Mouse (Mus musculus) embryonic facial prominence, embryonic 14.5 days (tissue): ENCODE data around the gene Mif4gd. TPM values are rescaled to one million over a fixed set of nuclear protein-coding genes. Genes with fewer than 3 reads are reported as not detected.

Experiments used
- ATAC-seq: fragments of 200-750 bp; cut with Nextera tagmentation; 2 replicates; pipeline ENCODE4 v1.8.0; 2017; ENCODE audit warnings: low read depth, moderate number of reproducible peaks, moderate TSS enrichment
- DNase-seq: peaks from one replicate; pipeline ENCODE4 v3.0.0-alpha.2; 2015; ENCODE audit warnings: low spot score
- H3K27ac ChIP-seq: fragments of 300-500 bp; sonication (generic); replicated peaks from 2 replicates; pipeline ENCODE4 v1.5.1; 2014; ENCODE audit warnings: low read depth, mild to moderate bottlenecking, low read length, moderate library complexity
- H3K27me3 ChIP-seq: fragments of 300-500 bp; sonication (generic); replicated peaks from 2 replicates; pipeline ENCODE4 v1.6.1; 2014; ENCODE audit warnings: low read length; ENCODE audit not compliant: control insufficient read depth, insufficient read depth
- H3K36me3 ChIP-seq: fragments of 300-500 bp; sonication (generic); 2 replicates; pipeline ENCODE4 v1.6.1; 2014; ENCODE audit warnings: low read length, mixed read lengths; ENCODE audit not compliant: control insufficient read depth, insufficient read depth
- H3K4me1 ChIP-seq: fragments of 300-500 bp; sonication (generic); 2 replicates; pipeline ENCODE4 v1.6.1; 2014; ENCODE audit warnings: antibody characterized with exemption, low read length; ENCODE audit not compliant: control insufficient read depth, insufficient read depth
- H3K4me2 ChIP-seq: fragments of 300-500 bp; sonication (generic); 2 replicates; pipeline ENCODE4 v1.6.1; 2014; ENCODE audit warnings: low read depth, mild to moderate bottlenecking, low read length, moderate library complexity, mixed read lengths
- H3K4me3 ChIP-seq: fragments of 300-500 bp; sonication (generic); 2 replicates; pipeline ENCODE4 v1.5.1; 2014; ENCODE audit warnings: low read depth, mild to moderate bottlenecking, low read length
- H3K9ac ChIP-seq: fragments of 300-500 bp; sonication (generic); 2 replicates; pipeline ENCODE4 v1.6.1; 2014; ENCODE audit warnings: low read depth, mild to moderate bottlenecking, low read length, moderate library complexity, mixed read lengths
- H3K9me3 ChIP-seq: fragments of 300-500 bp; sonication (generic); 2 replicates; pipeline ENCODE4 v1.6.1; 2016; ENCODE audit warnings: low read length; ENCODE audit not compliant: control insufficient read depth
- WGBS: fragments of 180-500 bp; shearing (Covaris S2); extraction: QIAGEN DNeasy Blood & Tissue Kit; methylation state at CpG from one replicate; pipeline ENCODE4 v1.1.7; 2014; 5-methylcytosine and 5-hydroxymethylcytosine counted together
- polyA plus RNA-seq: library from polyadenylated mRNA; unstranded; fragments of >200 nt; fragmentation: Nextera tagmentation; extraction: Ambion mirVana; gene quantifications from 2 replicates; pipeline ENCODE4 v1.2.1, GENCODE M21; 2014

Mif4gd gene
- polyA plus RNA-seq, 1 experiment from 2014 or later = 28.5 TPM

DNA sequence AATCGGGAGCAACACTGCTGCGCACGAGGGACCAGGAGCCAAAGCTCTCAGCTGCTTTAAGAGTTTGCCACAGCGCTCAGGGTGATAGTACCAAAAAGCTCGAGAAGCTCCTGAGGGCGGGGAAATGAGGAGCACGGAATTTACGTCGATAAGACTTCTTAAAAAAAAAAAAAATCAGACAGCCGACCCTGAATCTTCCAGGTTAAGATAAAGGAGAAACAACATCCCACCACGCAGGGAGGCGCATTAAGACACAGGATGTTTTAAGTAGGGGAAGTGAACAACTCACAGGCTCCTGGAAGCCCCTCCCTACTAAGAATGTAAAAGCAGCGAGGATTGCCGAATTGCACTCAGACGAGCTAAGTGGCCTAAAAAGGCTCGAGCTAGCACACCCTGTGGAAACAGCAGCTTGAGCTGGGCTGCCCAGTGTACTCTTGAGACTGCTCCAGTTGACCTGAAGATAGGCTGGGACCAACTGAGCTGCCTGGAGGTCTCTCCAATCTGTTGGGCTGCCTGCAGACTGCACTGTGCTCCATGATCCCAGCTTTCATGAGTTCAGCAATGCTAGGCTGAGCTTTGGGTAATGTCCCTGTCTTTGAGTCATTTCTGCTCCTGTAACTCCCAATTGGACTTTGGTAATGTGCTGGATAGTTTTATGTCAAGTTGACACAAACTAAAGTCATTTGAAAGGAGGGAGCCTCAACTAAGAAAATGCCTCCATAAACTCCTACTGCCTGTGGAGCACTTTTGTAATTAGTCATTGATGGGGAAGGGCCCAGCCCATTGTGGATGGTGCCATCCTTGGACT is 573 bp upstream of the Mif4gd start:
- peaks cover 9% of the 10 kb centered on the region; the same call in 1 of the 2 replicates for H3K4me1 ChIP-seq
- H3K27ac ChIP-seq = peak overlapping the region; percentile 91
- ATAC-seq = no peak; the same call in 1 of the 2 replicates
- H3K4me2 ChIP-seq = peak overlapping the region; percentile 71
- H3K27me3 ChIP-seq = no peaks in the 10 kb centered on the region
- WGBS = under 1% methylated on average over 16 of the region's 16 CpGs
- DNase-seq = peak; percentile 50
- peak overlapping the region; percentile 75 for H3K9ac ChIP-seq
- no peaks in the 10 kb centered on the region for H3K9me3 ChIP-seq
- peaks cover 26% of the 10 kb centered on the region for H3K36me3 ChIP-seq
- H3K4me3 ChIP-seq = peak overlapping the region; percentile 76

DNA sequence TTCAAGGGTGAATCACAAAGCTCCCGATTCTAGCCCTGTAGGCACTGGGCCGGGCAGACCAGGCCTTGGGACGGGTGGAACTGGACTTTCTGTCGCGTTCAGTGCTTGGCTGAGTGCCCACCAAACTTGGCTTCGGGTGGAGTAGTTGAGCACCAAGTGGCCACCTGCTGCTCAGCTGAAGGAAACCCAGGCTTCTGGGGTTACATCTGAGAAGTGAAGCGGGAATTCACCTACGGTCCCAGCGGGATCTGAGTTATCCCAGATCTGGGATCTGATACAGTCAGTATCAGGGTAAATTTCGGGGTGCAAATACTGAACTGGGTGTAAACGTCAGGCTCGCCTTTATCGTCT is 735 bp downstream of the Mif4gd start:
- no peaks in the 10 kb centered on the region for H3K9me3 ChIP-seq
- H3K9ac ChIP-seq = peak overlapping the region; percentile 75
- peak overlapping the region; percentile 91 for H3K27ac ChIP-seq
- peaks cover 32% of the 10 kb centered on the region for H3K36me3 ChIP-seq
- no peaks in the 10 kb centered on the region for H3K27me3 ChIP-seq
- DNase-seq (peak; percentile 79), ATAC-seq (peak; percentile 26)
- H3K4me3 ChIP-seq = peak overlapping the region; percentile 76
- H3K4me1 ChIP-seq = peaks cover 9% of the 10 kb centered on the region; the same call in 1 of the 2 replicates
- H3K4me2 ChIP-seq = peak overlapping the region; percentile 71
- WGBS = 2% methylated on average over 13 of the region's 13 CpGs

DNA sequence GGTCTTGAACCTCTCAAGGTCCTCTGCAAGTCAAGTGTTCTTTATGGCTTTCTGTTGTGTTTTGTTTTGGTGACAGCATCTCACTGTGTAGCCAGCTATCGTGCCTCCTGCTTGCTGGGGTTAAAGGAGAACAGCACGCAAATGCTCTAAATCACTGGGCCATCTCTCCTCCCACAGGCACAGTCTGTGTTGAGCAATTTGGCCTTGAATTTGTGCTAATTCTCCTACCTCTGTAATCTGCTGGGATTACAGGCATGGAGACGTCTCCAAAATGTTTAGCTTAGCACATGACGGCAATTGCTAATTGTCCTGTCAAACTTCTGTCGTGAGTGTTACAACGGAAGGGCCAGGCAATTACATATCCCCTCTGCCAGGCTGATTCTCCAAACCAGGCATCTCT is 1.6 kb downstream of the Mif4gd start:
- Histone ChIP-seq H3K4me3 (no peak overlapping the region), H3K27ac (no peak overlapping the region), H3K4me2 (no peak overlapping the region), H3K9ac (peak overlapping the region; percentile 75), H3K9me3 (no peaks in the 10 kb centered on the region), H3K4me1 (peaks cover 9% of the 10 kb centered on the region; the same call in 1 of the 2 replicates), H3K36me3 (peaks cover 38% of the 10 kb centered on the region), H3K27me3 (no peaks in the 10 kb centered on the region)
- ATAC-seq (no peak), DNase-seq (no peak)
- WGBS = 63% methylated on average over 6 of the region's 6 CpGs

DNA sequence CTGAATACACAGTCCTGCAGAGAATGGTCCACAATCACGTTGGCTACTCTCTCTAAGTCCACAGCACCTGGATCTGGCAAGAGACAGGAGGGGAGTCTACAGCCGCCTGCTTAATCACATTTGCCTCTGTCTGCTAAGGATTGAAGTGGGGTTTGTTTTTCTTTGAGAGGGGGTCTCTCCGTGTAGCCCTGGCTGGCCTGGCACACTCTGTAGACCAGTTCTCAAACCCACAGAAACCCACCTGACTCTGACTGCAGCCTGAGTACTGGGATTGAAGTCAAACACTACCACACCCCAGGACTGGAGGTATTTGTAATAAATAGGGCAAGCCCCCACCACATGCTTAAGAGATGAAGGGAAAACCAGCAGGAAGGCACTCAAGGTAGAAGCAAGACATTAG is 3.2 kb downstream of the Mif4gd start:
- H3K27ac ChIP-seq = no peak overlapping the region
- no peak overlapping the region for H3K9ac ChIP-seq
- H3K9me3 ChIP-seq = no peaks in the 10 kb centered on the region
- H3K4me2 ChIP-seq = no peak overlapping the region
- DNase-seq (no peak), ATAC-seq (no peak)
- 75% methylated on average over 3 of the region's 3 CpGs for WGBS
- H3K4me1 ChIP-seq = peaks cover 16% of the 10 kb centered on the region; the same call in 1 of the 2 replicates
- H3K4me3 ChIP-seq = no peak overlapping the region
- H3K27me3 ChIP-seq = no peaks in the 10 kb centered on the region
- H3K36me3 ChIP-seq = peaks cover 47% of the 10 kb centered on the region

DNA sequence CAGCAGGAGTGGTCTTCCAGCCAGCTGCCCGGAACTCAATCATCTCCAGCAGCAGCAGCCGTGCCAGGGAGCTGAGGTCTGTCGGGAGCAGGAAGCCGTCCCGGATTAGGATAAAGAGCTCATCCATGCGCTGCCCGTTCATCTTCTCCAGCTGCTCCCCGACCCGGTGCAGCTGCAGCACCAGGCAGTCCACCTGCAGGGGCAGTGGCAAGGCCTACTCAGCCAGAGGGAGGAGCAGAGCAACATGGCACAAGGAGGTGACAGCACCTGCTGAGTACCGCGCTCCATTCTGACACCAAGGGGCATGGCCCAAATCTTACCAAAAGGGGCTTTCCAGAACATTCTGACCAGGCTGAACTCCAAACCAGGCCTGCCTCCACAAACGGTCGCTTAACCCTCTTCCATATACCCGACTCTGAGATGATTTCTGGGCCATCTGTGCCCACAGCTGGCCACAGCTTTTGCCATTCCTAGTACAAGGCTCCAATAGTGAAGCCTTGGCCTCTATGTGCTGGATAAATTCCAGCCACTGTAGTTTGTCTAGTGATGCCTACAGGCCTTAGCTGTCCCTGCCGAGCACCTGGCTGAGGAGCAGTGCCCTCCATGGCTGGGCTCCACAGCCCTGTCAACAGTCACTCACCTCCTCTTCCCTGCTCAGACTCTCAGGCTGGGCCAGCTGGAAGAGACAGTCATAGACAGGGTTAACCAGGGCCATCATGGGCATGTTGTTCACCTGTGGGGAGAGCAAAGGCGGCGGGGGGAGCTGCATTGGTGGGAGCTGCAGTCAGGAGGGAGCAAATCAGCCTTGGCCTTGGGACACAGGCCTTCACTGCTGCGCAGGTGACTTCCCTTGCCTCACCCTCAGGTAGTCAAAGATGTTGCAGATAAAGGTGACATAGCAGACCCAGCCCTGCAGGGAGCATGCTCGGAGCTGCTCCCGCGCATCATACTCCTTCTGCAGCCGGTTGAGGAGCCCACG is 4.1 kb downstream of the Mif4gd start:
- no peak for ATAC-seq
- no peak overlapping the region for H3K4me2 ChIP-seq
- H3K36me3 ChIP-seq = peaks cover 47% of the 10 kb centered on the region
- no peak overlapping the region for H3K27ac ChIP-seq
- peaks cover 14% of the 10 kb centered on the region; the same call in 1 of the 2 replicates for H3K4me1 ChIP-seq
- H3K27me3 ChIP-seq = no peaks in the 10 kb centered on the region
- no peak overlapping the region for H3K4me3 ChIP-seq
- H3K9ac ChIP-seq = no peak overlapping the region
- DNase-seq = no peak
- 77% methylated on average over 19 of the region's 23 CpGs for WGBS
- H3K9me3 ChIP-seq = no peaks in the 10 kb centered on the region

DNA sequence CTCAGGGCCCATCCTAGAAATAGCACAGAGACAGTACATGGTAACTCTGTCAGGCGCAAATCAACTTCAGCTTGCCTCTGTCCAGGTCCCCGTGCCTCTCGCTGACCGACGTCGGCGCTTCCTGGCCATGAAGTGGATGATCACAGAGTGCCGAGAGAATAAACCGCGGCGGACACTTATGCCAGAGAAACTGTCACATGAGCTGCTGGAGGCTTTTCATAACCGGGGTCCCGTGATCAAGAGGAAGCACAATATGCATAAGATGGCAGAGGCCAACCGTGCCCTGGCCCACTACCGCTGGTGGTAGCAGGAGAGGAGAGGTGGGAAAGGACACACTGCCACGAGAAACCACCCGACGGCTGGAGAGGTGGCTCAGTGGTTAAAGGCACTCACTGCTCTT is 6.0 kb downstream of the Mif4gd start:
- DNase-seq = no peak
- H3K4me3 ChIP-seq = no peak overlapping the region
- peaks cover 47% of the 10 kb centered on the region for H3K36me3 ChIP-seq
- H3K9ac ChIP-seq = no peak overlapping the region
- 96% methylated on average over 18 of the region's 18 CpGs for WGBS
- no peak overlapping the region for H3K27ac ChIP-seq
- ATAC-seq = no peak
- H3K27me3 ChIP-seq = no peaks in the 10 kb centered on the region
- no peaks in the 10 kb centered on the region for H3K9me3 ChIP-seq
- no peak overlapping the region for H3K4me2 ChIP-seq
- H3K4me1 ChIP-seq = peaks cover 19% of the 10 kb centered on the region

DNA sequence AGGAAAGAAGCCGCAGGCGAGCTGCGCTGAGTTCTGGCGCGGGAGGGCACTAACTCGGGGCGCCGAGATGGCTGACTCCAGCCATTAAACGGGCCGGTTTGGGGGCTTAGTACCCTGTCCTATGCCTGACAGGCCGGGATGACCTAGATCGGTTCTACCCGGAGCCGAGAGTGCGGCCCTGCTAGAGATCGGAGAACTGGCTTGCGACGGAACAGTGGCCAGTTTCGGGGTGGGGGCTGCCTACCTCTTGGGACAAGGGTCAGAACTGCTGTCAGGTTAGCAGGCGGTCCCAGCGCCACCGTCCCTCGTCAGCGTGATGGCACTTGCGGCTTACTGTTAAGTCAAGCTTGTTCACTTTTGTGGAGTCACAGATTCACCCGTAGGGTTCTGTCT is 8.5 kb downstream of the Mif4gd start:
- no peak for DNase-seq
- Histone ChIP-seq H3K9me3 (no peaks in the 10 kb centered on the region), H3K9ac (peak overlapping the region; percentile 97), H3K4me2 (peak overlapping the region; percentile 88), H3K27me3 (no peaks in the 10 kb centered on the region), H3K4me1 (peaks cover 17% of the 10 kb centered on the region), H3K36me3 (peaks cover 42% of the 10 kb centered on the region), H3K27ac (peak overlapping the region; percentile 90), H3K4me3 (peak overlapping the region; percentile 98)
- ATAC-seq = peak; percentile 12; the same call in 1 of the 2 replicates
- 0% methylated on average over 23 of the region's 26 CpGs for WGBS

DNA sequence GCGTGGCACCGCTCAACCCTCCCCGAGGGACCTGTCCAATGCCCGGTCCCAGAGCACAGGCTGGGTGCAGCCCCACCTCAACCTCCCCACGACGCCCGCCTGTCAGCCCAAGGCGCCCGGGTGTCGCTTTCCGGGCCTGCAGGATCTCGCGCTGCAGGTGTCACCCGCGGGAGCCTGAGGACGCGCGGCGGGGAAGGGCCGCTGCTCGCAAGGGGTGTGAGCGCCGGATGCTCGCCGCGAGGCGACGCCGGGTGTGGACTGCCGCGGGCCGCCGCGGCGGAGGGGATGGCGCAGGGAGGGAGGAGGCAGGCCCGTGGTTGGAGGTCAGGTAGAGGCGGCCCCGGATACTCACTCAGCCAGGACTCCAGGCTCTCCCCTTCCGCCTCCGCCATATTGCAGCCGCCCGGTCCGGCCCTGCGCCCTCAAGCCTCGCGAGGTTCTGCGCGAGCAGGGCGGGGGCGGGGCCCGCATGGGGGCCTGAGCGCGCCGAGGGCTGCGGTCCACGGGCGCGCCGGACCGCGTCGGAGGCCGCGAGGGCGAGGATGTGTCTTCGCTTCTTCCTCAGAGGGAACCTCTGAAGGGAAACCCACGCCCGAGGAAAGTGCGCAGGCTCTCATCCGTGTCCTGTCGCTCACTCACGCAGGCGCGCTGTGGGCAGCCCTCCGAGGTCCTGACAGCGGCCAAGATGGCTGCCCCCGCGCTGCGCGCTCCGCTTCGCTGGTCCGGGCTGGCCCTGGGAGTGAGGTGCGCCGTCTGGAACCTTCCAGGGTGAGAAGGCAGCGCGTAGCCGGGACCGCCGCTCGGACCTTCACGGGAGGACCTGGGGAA is 9.1 kb downstream of the Mif4gd start, which contains the start of the genes Mrps7 and Gga3:
Gene Mrps7 (plus strand): TSS at position 450 of the 828 bp plus-strand sequence.
Gene Gga3 (minus strand): TSS at position 576 of the 828 bp plus-strand sequence.
- H3K36me3 ChIP-seq = peaks cover 40% of the 10 kb centered on the region
- WGBS = under 1% methylated on average over 37 of the region's 93 CpGs

More for the DNA sequence above, 9.1 kb downstream of the Mif4gd start, which contains the start of the genes Mrps7 and Gga3:
- Histone ChIP-seq H3K9me3 (no peaks in the 10 kb centered on the region), H3K4me2 (peak within 1 kb of the TSS; percentile 88), H3K9ac (peak within 1 kb of the TSS; percentile 97), H3K27me3 (no peaks in the 10 kb centered on the region), H3K4me1 (peaks cover 17% of the 10 kb centered on the region), H3K4me3 (peak within 1 kb of the TSS; percentile 98), H3K27ac (peak within 1 kb of the TSS; percentile 90)
- DNase-seq (peak; percentile 93), ATAC-seq (peak; percentile 97)
